Mouse (Mus musculus) layer of hippocampus, adult 2 months (tissue): ENCODE measurements around the gene Agbl1. TPM values are rescaled to one million over a fixed set of nuclear protein-coding genes. Genes with fewer than 3 reads are reported as not detected.

Source experiments
- DNase-seq, 2 experiments: peaks; one replicate each; pipeline ENCODE4 v3.0.0; 2022; ENCODE audit warnings: low spot score in 2 of 2
- H3K27ac ChIP-seq: fragments of 200-600 bp; 2 replicates; pipeline ENCODE4 v1.8.1; 2022
- H3K4me3 ChIP-seq: fragments of 200-600 bp; 2 replicates; pipeline ENCODE4 v1.8.1; 2022; ENCODE audit warnings: mild to moderate bottlenecking
- CTCF ChIP-seq: fragments of 200-600 bp; conservative IDR thresholded peaks from 2 replicates; pipeline ENCODE4 v1.8.1; 2022; ENCODE audit warnings: antibody characterized with exemption, mild to moderate bottlenecking, moderate library complexity
- total RNA-seq, 2 experiments: library from RNA; stranded (reverse); gene quantifications; 2 replicates each; pipeline ENCODE4 v1.2.3; 2021

Gene Agbl1
- total RNA-seq, 2 experiments from 2014 or later = 0.18 to 0.39 TPM

DNA sequence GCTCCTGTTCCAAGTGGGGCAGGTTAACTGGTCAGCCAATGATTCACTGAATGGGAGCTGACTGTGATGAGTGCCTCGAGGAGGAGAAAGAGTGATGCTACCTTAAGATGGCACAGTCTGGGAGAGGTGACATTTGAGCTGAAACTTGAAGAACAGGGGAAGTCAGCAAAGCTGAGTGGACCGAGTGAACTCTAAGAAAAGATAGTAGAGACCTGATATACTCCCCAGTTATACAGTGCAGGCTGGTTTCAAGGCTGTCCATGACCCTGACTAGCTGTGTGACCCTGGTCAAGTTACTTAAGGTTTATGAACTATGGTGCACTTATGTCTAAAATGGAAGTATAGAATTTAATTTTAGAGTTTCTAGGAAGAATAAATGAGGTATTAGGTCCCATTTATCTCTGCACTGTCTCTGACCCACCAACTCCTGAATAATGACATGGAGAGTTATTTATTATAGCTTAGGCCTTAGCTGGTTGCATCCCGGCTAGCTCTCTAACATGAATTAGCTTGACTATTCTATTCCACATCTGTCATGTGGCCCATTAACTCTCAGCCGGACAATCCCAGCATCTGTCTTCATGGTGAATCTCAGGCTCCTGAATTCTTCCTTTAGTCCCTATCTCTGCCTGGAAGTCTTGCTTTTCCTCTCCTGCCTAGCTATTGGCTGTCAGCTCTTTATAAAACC is 92.3 kb downstream of the Agbl1 start:
- no peak for TF ChIP-seq CTCF
- no peak for DNase-seq
- H3K4me3 ChIP-seq = no peak overlapping the region
- H3K27ac ChIP-seq = no peak overlapping the region

- no peak overlapping the region for H3K4me3 ChIP-seq
- TF ChIP-seq CTCF = no peak
Measured at GRCm38 (mm10) chr7:76326091-76326490, 96.4 kb downstream of the Agbl1 start.

GRCm38 (mm10) chr7:76339308-76339707 is 109.6 kb downstream of the Agbl1 start:
- DNase-seq = no peak
- no peak for TF ChIP-seq CTCF
- no peak overlapping the region for H3K27ac ChIP-seq
- H3K4me3 ChIP-seq = no peak overlapping the region

More at GRCm38 (mm10) chr7:76326091-76326490, 96.4 kb downstream of the Agbl1 start:
- DNase-seq = no peak
- no peak overlapping the region for H3K27ac ChIP-seq

DNA sequence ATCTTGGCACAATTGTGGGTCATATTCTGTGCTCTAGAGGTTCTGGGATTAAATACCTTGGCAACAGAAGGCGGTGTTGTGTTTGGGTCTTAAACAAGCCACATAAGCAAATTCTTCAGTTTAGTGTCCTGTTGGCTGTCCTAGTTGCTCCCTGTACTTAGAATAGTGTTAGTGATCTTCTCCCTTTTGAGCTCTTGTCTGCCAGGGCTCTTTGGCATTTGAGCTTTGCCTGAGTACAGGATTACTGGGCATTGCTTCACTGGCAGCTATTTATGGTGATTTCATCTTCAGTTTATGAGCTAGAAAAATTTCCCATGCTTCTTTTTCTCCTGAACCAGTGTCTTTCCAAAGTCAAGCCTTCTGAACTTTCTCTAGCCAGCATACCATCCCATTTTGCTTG is 111.9 kb downstream of the Agbl1 start:
- Histone ChIP-seq H3K27ac (no peak overlapping the region), H3K4me3 (no peak overlapping the region)
- no peak for DNase-seq
- no peak for TF ChIP-seq CTCF

GRCm38 (mm10) chr7:76353469-76353868 is 123.8 kb downstream of the Agbl1 start:
- Histone ChIP-seq H3K27ac (no peak overlapping the region), H3K4me3 (no peak overlapping the region)
- no peak for DNase-seq
- peak; percentile 55 for TF ChIP-seq CTCF

GRCm38 (mm10) chr7:76354510-76354909 is 124.8 kb downstream of the Agbl1 start:
- peak; percentile 85 for TF ChIP-seq CTCF
- Histone ChIP-seq H3K27ac (no peak overlapping the region), H3K4me3 (no peak overlapping the region)
- DNase-seq = peak in 1 of 2 experiments; percentile 27

GRCm38 (mm10) chr7:76371269-76371668 is 141.6 kb downstream of the Agbl1 start:
- no peak overlapping the region for H3K27ac ChIP-seq
- TF ChIP-seq CTCF = no peak
- DNase-seq = no peak
- no peak overlapping the region for H3K4me3 ChIP-seq

DNA sequence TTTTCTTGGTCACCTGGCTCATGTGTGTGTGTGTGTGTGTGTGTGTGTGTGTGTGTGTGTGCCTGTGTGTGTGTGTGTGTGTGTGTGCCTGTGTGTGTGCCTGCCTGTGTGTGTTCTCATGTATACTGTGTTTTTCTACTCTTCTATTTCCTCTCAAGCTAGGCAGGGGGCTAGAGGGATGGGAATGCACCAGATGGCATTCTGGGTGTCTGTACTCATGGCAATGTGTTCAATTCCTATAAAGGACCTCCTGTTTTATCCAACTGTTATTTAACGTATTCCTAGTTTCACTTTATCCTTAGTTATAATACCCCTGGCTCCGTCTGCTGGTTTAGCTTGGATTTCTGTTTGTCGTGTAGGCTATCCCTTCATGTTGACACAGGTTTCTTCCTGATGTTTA is 149.8 kb downstream of the Agbl1 start:
- H3K27ac ChIP-seq = peak overlapping the region; percentile 69; the same call in 1 of the 2 replicates
- TF ChIP-seq CTCF = peak; percentile 30
- peak; percentile 53 to 56 for DNase-seq
- H3K4me3 ChIP-seq = no peak overlapping the region

DNA sequence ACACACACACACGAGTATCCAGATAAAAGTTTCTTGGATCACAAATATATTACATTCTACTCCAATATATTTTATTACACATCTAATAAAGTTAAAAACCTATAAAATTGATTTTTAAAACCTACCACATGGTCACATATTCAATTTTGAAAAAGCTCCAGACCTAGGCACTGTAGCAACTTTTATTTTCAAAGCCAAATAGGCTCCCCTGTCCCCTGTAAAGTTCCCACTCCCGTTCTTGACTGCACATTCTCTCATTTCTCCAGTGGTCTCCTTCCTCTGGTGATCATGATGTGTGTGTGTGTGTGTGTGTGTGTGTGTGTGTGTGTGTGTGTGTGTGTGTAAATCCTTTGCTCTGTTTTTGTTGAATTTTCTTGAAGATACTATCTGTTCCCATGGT is 152.3 kb downstream of the Agbl1 start:
- DNase-seq = no peak
- Histone ChIP-seq H3K27ac (no peak overlapping the region), H3K4me3 (no peak overlapping the region)
- TF ChIP-seq CTCF = no peak

- TF ChIP-seq CTCF = no peak
- Histone ChIP-seq H3K4me3 (no peak overlapping the region), H3K27ac (no peak overlapping the region)
- DNase-seq = no peak
Measured at GRCm38 (mm10) chr7:76389240-76389639, 159.6 kb downstream of the Agbl1 start.

- TF ChIP-seq CTCF = no peak
- Histone ChIP-seq H3K4me3 (peak overlapping the region; percentile 56), H3K27ac (peak overlapping the region; percentile 87)
- DNase-seq = no peak
Measured at GRCm38 (mm10) chr7:76392296-76392940, 162.7 kb downstream of the Agbl1 start.

DNA sequence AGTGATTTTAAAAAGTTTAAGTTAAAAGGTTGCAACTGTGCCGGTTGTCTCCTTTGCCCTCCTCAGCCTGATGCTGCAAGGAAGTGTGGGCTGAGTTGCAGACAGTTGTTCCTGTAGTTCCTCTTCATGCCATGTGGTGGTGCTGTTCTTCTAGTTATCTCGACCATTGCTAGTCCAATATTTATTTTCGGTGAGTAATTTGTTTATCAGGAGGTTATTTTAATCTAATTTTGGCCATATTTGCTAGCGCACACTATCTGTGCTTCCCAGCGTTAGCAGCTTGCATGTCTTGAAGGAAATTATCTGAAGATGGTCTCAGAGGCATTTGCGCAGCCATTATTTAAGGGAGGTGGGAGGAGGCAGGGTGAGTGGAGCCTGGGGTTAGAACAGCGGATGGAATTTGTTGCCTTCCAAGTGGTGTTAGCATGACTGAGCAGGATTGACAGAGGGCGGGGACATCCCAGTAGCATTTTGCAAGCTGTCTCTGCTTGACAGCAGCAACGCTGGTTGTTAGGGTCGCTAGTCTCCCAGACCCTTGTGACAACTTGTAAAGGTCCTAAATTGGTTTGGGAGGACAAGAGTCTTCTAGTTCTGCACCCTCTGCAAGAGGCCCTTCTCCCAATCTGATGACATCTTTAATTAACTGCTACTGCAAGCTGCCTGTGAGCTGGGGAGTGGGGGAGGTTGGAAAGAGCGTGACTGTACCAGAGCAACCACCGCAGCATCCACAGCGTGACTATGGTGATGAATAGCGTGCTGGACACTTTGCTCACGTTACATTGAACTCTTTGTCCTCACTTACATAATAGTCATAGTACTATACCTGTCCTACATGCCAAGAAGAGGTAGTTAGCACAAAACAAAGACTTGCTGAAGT is 163.5 kb downstream of the Agbl1 start:
- H3K27ac ChIP-seq = peak overlapping the region; percentile 87
- DNase-seq = peak; percentile 81 to 83
- peak overlapping the region; percentile 56 for H3K4me3 ChIP-seq
- TF ChIP-seq CTCF = peak; percentile 98
